Mouse (Mus musculus): ENCODE results near the gene Gimap4.

GRCm38 (mm10) chr6:48646995-48647394, 37.4 kb upstream of the Gimap4 start, which contains the start of gene Gimap8:
- TF ChIP-seq CTCF (IDR thresholded peaks at IDR 0.05; ENCODE audit: extremely low read depth, insufficient read depth, low read length) (peak; percentile 37; the same call in 1 of the 2 replicates), POLR2A (IDR thresholded peaks at IDR 0.05; ENCODE audit: extremely low read depth, insufficient read depth, low read length) (no peak)
